Comparison of ENCODE assay signal across 22 mouse cellular contexts in genomic region chr19:4070311-4070710, GRCm38 (mm10). TPM values are rescaled to one million over a fixed set of nuclear protein-coding genes. Genes with fewer than 3 reads are reported as not detected.
DNase-seq lines count a peak whose midpoint lies in the region; ATAC-seq and TF ChIP-seq lines count a peak whose summit lies in the region.
"Had no signal": no experiment of that assay in that cellular context is flagged by ENCODE, and none has a peak within 500 bp of the region (broad histone marks: within the 10 kb centered on the region; RNA-seq: fewer than 3 reads in every experiment).

No protein-coding gene starts in this region.

- H3K27ac ChIP-seq in liver, adult 2 months (replicated peaks; ENCODE audit: insufficient read depth, low read depth, low read length), result peak overlapping the region; percentile 88
- peak overlapping the region; percentile 26; the same call in 1 of the 2 replicates for H3K27ac ChIP-seq in liver, embryonic 11.5 days (ENCODE audit: low read depth, low read length)
- H3K27ac ChIP-seq in liver, embryonic 16.5 days (ENCODE audit: low read length), result peak overlapping the region; percentile 59
- no peak overlapping the region for H3K27ac ChIP-seq in hindbrain, embryonic 14.5 days
- H3K27ac ChIP-seq in forebrain, embryonic 15.5 days (replicated peaks), result no peak overlapping the region
- H3K27ac ChIP-seq: embryonic facial prominence, embryonic 13.5 days; forebrain, embryonic 13.5 days; heart, adult 2 months; hindbrain, embryonic 10.5 days; hindbrain, embryonic 15.5 days had no signal

- peak overlapping the region; percentile 61 for H3K9ac ChIP-seq in liver, adult 2 months (ENCODE audit: low read depth, low read length)
- H3K9ac ChIP-seq in liver, embryonic 11.5 days (ENCODE audit: low read depth, low read length), result no peak overlapping the region
- no peak overlapping the region for H3K9ac ChIP-seq in liver, embryonic 16.5 days (ENCODE audit: low read depth, low read length)
- H3K9ac ChIP-seq in hindbrain, embryonic 14.5 days, result no peak overlapping the region
- H3K9ac ChIP-seq in forebrain, embryonic 15.5 days (replicated peaks), result no peak overlapping the region
- H3K9ac ChIP-seq: embryonic facial prominence, embryonic 13.5 days; forebrain, embryonic 13.5 days; heart, embryonic 12.5 days; hindbrain, embryonic 15.5 days had no signal

- no peak for TF ChIP-seq CTCF in liver, adult 2 months (IDR thresholded peaks at IDR 0.05; ENCODE audit: low read depth, low read length)

- peak overlapping the region; percentile 12; the same call in 1 of the 2 replicates for H3K4me3 ChIP-seq in liver, adult 2 months (ENCODE audit: insufficient read depth, low read depth, low read length)
- no peak overlapping the region for H3K4me3 ChIP-seq in liver, embryonic 11.5 days (ENCODE audit: low read depth, low read length)
- no peak overlapping the region for H3K4me3 ChIP-seq in liver, embryonic 16.5 days (ENCODE audit: low read depth, low read length)
- H3K4me3 ChIP-seq in hindbrain, embryonic 14.5 days (replicated peaks; ENCODE audit: low read length), result no peak overlapping the region
- no peak overlapping the region for H3K4me3 ChIP-seq in forebrain, embryonic 15.5 days
- H3K4me3 ChIP-seq: embryonic facial prominence, embryonic 13.5 days; forebrain, embryonic 13.5 days; heart, adult 2 months; heart, embryonic 12.5 days; hindbrain, embryonic 10.5 days; hindbrain, embryonic 15.5 days had no signal

- whole genome bisulfite sequencing in liver, adult 2 months, result 20% methylated on average over 15 of the region's 15 CpGs
- WGBS in liver, embryonic 11.5 days, result 62% methylated on average over 15 of the region's 15 CpGs
- WGBS in liver, embryonic 16.5 days (ENCODE audit: insufficient replicate concordance), result 59% methylated on average over 15 of the region's 15 CpGs
- WGBS in hindbrain, embryonic 14.5 days, result 77% methylated on average over 15 of the region's 15 CpGs
- 79% methylated on average over 15 of the region's 15 CpGs for WGBS in forebrain, embryonic 15.5 days

- H3K4me2 ChIP-seq in liver, embryonic 11.5 days, result no peak overlapping the region
- no peak overlapping the region for H3K4me2 ChIP-seq in liver, embryonic 16.5 days (ENCODE audit: low read depth, low read length)
- H3K4me2 ChIP-seq in hindbrain, embryonic 14.5 days (replicated peaks), result no peak overlapping the region
- H3K4me2 ChIP-seq in forebrain, embryonic 15.5 days (replicated peaks), result no peak overlapping the region
- H3K4me2 ChIP-seq: embryonic facial prominence, embryonic 13.5 days; forebrain, embryonic 13.5 days; heart, embryonic 12.5 days; hindbrain, embryonic 15.5 days had no signal

- H3K9me3 ChIP-seq in liver, embryonic 11.5 days (ENCODE audit: control insufficient read depth, low read length), result no peaks in the 10 kb centered on the region
- no peaks in the 10 kb centered on the region for H3K9me3 ChIP-seq in liver, embryonic 16.5 days (replicated peaks; ENCODE audit: control insufficient read depth, low read length)
- H3K9me3 ChIP-seq in hindbrain, embryonic 14.5 days (ENCODE audit: control insufficient read depth, low read length), result no peaks in the 10 kb centered on the region
- no peaks in the 10 kb centered on the region for H3K9me3 ChIP-seq in forebrain, embryonic 15.5 days
- H3K9me3 ChIP-seq: embryonic facial prominence, embryonic 13.5 days; forebrain, embryonic 13.5 days; heart, embryonic 12.5 days; hindbrain, embryonic 10.5 days; hindbrain, embryonic 15.5 days had no signal

- H3K4me1 ChIP-seq in liver, adult 2 months (ENCODE audit: control insufficient read depth, insufficient read depth, low read length), result peaks cover 30% of the 10 kb centered on the region
- 0 out of 2 replicates have a peak, but pooled peaks cover 3% of the 10 kb centered on the region for H3K4me1 ChIP-seq in liver, embryonic 11.5 days (replicated peaks; ENCODE audit: control insufficient read depth, insufficient read depth, low read length)
- H3K4me1 ChIP-seq in liver, embryonic 16.5 days (ENCODE audit: control insufficient read depth, low read depth, low read length), result peaks cover 6% of the 10 kb centered on the region
- no peaks in the 10 kb centered on the region for H3K4me1 ChIP-seq in hindbrain, embryonic 14.5 days (replicated peaks; ENCODE audit: control insufficient read depth, insufficient read depth, low read length)
- no peaks in the 10 kb centered on the region for H3K4me1 ChIP-seq in forebrain, embryonic 15.5 days
- H3K4me1 ChIP-seq: embryonic facial prominence, embryonic 13.5 days; forebrain, embryonic 13.5 days; heart, embryonic 12.5 days; hindbrain, embryonic 15.5 days had no signal

- DNase-seq in liver, adult 2 months (ENCODE audit: extremely low read depth, low read depth, low spot score), result peak; percentile 84
- no peak for DNase-seq in liver
- DNase-seq in liver, embryonic 11.5 days (ENCODE audit: low spot score), result no peak
- no peak for DNase-seq in hindbrain, embryonic 14.5 days (ENCODE audit: low spot score)
- DNase-seq: adrenal gland, adult 2 months; cerebellum, adult 9-10 months; cerebellum, postnatal 36 days; gastrocnemius, postnatal 10 days; heart, adult 2 months had no signal

- no peak for ATAC-seq in liver, embryonic 11.5 days (replicated peaks; ENCODE audit: low FRiP score)
- ATAC-seq in liver, embryonic 16.5 days (ENCODE audit: low read depth), result peak; percentile 61
- no peak for ATAC-seq in hindbrain, embryonic 14.5 days (ENCODE audit: low FRiP score)
- ATAC-seq in forebrain, embryonic 15.5 days (replicated peaks), result no peak
- ATAC-seq: CD4-positive, CD25-positive, alpha-beta regulatory T cell, adult 4 months; forebrain, embryonic 13.5 days; intestine, embryonic 16.5 days had no signal

- no peaks in the 10 kb centered on the region for H3K36me3 ChIP-seq in liver, adult 2 months (ENCODE audit: control insufficient read depth, insufficient read depth, low read length)
- H3K36me3 ChIP-seq in liver, embryonic 11.5 days (ENCODE audit: control insufficient read depth, insufficient read depth, low read length), result no peaks in the 10 kb centered on the region
- H3K36me3 ChIP-seq in liver, embryonic 16.5 days (ENCODE audit: control insufficient read depth, insufficient read depth), result no peaks in the 10 kb centered on the region
- no peaks in the 10 kb centered on the region for H3K36me3 ChIP-seq in hindbrain, embryonic 14.5 days (replicated peaks; ENCODE audit: control insufficient read depth, insufficient read depth)
- no peaks in the 10 kb centered on the region for H3K36me3 ChIP-seq in forebrain, embryonic 15.5 days
- H3K36me3 ChIP-seq: embryonic facial prominence, embryonic 13.5 days; heart, embryonic 12.5 days; hindbrain, embryonic 10.5 days; hindbrain, embryonic 15.5 days had no signal

- H3K79me2 ChIP-seq in liver, adult 2 months (ENCODE audit: control insufficient read depth, insufficient read depth, low read length), result no peaks in the 10 kb centered on the region

- no peak for TF ChIP-seq POLR2A in liver, adult 2 months (IDR thresholded peaks at IDR 0.05; ENCODE audit: extremely low read depth, insufficient read depth, low read length)

- H3K27me3 ChIP-seq in liver, adult 2 months (ENCODE audit: control insufficient read depth, insufficient read depth, low read length), result no peaks in the 10 kb centered on the region
- no peaks in the 10 kb centered on the region for H3K27me3 ChIP-seq in liver, embryonic 11.5 days (replicated peaks; ENCODE audit: control insufficient read depth, insufficient read depth, low read length)
- no peaks in the 10 kb centered on the region for H3K27me3 ChIP-seq in liver, embryonic 16.5 days (ENCODE audit: control insufficient read depth, insufficient read depth, low read depth, low read length)
- no peaks in the 10 kb centered on the region for H3K27me3 ChIP-seq in hindbrain, embryonic 14.5 days (ENCODE audit: control insufficient read depth, insufficient read depth, low read length)
- H3K27me3 ChIP-seq in forebrain, embryonic 15.5 days, result no peaks in the 10 kb centered on the region
- H3K27me3 ChIP-seq: embryonic facial prominence, embryonic 13.5 days; forebrain, embryonic 13.5 days; heart, embryonic 12.5 days; hindbrain, embryonic 15.5 days had no signal

RNA-seq across cellular contexts. Expression of gene Gstp3, which starts 10.9 kb away (rescaled TPM):
- total RNA-seq in liver, adult 2 months (2014; rRNA removed), result 21.5 and 28.1 TPM in 2 replicates
- polyA plus RNA-seq in liver, adult 2 months (2012; rRNA removed), result 54.3 and 66.1 TPM in 2 replicates
- polyA plus RNA-seq in liver, embryonic 11.5 days (2014; fragmentation: Nextera tagmentation; extraction: Ambion mirVana), result 14.6 and 16.7 TPM in 2 replicates
- 95.4 and 105 TPM in 2 replicates for polyA plus RNA-seq in liver, embryonic 16.5 days (2015; fragmentation: Nextera tagmentation; extraction: Ambion mirVana)
- polyA plus RNA-seq in hindbrain, embryonic 14.5 days (2014; fragmentation: Nextera tagmentation; extraction: Ambion mirVana), result not detected in 2 replicates
- not detected in 2 replicates for polyA plus RNA-seq in forebrain, embryonic 15.5 days (2015; fragmentation: Nextera tagmentation; extraction: Ambion mirVana)
- total RNA-seq: heart, adult 2 months; heart, postnatal 25 days had no signal
- polyA plus RNA-seq: forebrain, embryonic 13.5 days; frontal cortex, adult 2 months; hindbrain, embryonic 10.5 days; hindbrain, embryonic 15.5 days had no signal

RNA-seq across cellular contexts. Expression of gene Cabp2, which starts 11.1 kb away (rescaled TPM):
- total RNA-seq in liver, adult 2 months (2014; rRNA removed), result 0.13 and 0.37 TPM in 2 replicates
- polyA plus RNA-seq in liver, adult 2 months (2012; rRNA removed), result 0.27 and 0.70 TPM in 2 replicates
- polyA plus RNA-seq in liver, embryonic 11.5 days (2014; fragmentation: Nextera tagmentation; extraction: Ambion mirVana), result 0.51 and 0.52 TPM in 2 replicates
- polyA plus RNA-seq in liver, embryonic 16.5 days (2015; fragmentation: Nextera tagmentation; extraction: Ambion mirVana), result 0.25 and 0.32 TPM in 2 replicates
- polyA plus RNA-seq in hindbrain, embryonic 14.5 days (2014; fragmentation: Nextera tagmentation; extraction: Ambion mirVana), result not detected in 2 replicates
- polyA plus RNA-seq in forebrain, embryonic 15.5 days (2015; fragmentation: Nextera tagmentation; extraction: Ambion mirVana), result not detected in 2 replicates
- total RNA-seq: adrenal gland, adult 2 months; gastrocnemius, postnatal 10 days; gastrocnemius, postnatal 4 days; heart, adult 2 months; heart, postnatal 25 days had no signal
- polyA plus RNA-seq: adrenal gland, adult 2 months; CD4-positive, CD25-positive, alpha-beta regulatory T cell, adult 4 months; embryonic facial prominence, embryonic 13.5 days; forebrain, embryonic 13.5 days; frontal cortex, adult 2 months; heart, adult 2 months; heart, embryonic 12.5 days; heart, embryonic 16.5 days; hindbrain, embryonic 10.5 days; hindbrain, embryonic 15.5 days had no signal

RNA-seq across cellular contexts. Expression of gene Gstp2, which starts 24.5 kb away (rescaled TPM):
- total RNA-seq in liver, adult 2 months (2014; rRNA removed), result 4.1 and 7.9 TPM in 2 replicates
- polyA plus RNA-seq in liver, adult 2 months (2012; rRNA removed), result 4.4 and 9.2 TPM in 2 replicates
- 5.5 and 6.1 TPM in 2 replicates for polyA plus RNA-seq in liver, embryonic 11.5 days (2014; fragmentation: Nextera tagmentation; extraction: Ambion mirVana)
- polyA plus RNA-seq in liver, embryonic 16.5 days (2015; fragmentation: Nextera tagmentation; extraction: Ambion mirVana), result 6.1 and 17.4 TPM in 2 replicates
- 1.7 TPM in 1 of 2 replicates, not detected in the other for polyA plus RNA-seq in hindbrain, embryonic 14.5 days (2014; fragmentation: Nextera tagmentation; extraction: Ambion mirVana)
- polyA plus RNA-seq in forebrain, embryonic 15.5 days (2015; fragmentation: Nextera tagmentation; extraction: Ambion mirVana), result 1.3 and 4.6 TPM in 2 replicates

RNA-seq across cellular contexts. Expression of gene Cdk2ap2, which starts 26.7 kb away (rescaled TPM):
- 33.9 and 44.0 TPM in 2 replicates for total RNA-seq in liver, adult 2 months (2014; rRNA removed)
- 185 and 198 TPM in 2 replicates for polyA plus RNA-seq in liver, adult 2 months (2012; rRNA removed)
- polyA plus RNA-seq in liver, embryonic 11.5 days (2014; fragmentation: Nextera tagmentation; extraction: Ambion mirVana), result 121 and 135 TPM in 2 replicates
- 112 and 117 TPM in 2 replicates for polyA plus RNA-seq in liver, embryonic 16.5 days (2015; fragmentation: Nextera tagmentation; extraction: Ambion mirVana)
- 79.2 and 82.1 TPM in 2 replicates for polyA plus RNA-seq in hindbrain, embryonic 14.5 days (2014; fragmentation: Nextera tagmentation; extraction: Ambion mirVana)
- 82.1 and 83.2 TPM in 2 replicates for polyA plus RNA-seq in forebrain, embryonic 15.5 days (2015; fragmentation: Nextera tagmentation; extraction: Ambion mirVana)

RNA-seq across cellular contexts. Expression of gene Pitpnm1, which starts 29.5 kb away (rescaled TPM):
- 1.7 and 4.9 TPM in 2 replicates for total RNA-seq in liver, adult 2 months (2014; rRNA removed)
- 8.1 and 14.2 TPM in 2 replicates for polyA plus RNA-seq in liver, adult 2 months (2012; rRNA removed)
- 7.2 and 8.0 TPM in 2 replicates for polyA plus RNA-seq in liver, embryonic 11.5 days (2014; fragmentation: Nextera tagmentation; extraction: Ambion mirVana)
- 6.6 and 7.3 TPM in 2 replicates for polyA plus RNA-seq in liver, embryonic 16.5 days (2015; fragmentation: Nextera tagmentation; extraction: Ambion mirVana)
- polyA plus RNA-seq in hindbrain, embryonic 14.5 days (2014; fragmentation: Nextera tagmentation; extraction: Ambion mirVana), result 70.0 and 74.7 TPM in 2 replicates
- polyA plus RNA-seq in forebrain, embryonic 15.5 days (2015; fragmentation: Nextera tagmentation; extraction: Ambion mirVana), result 40.7 and 47.2 TPM in 2 replicates

Comparison
In these comparisons a context has a peak if more than half of its experiments do, and no peak if none do; other contexts are left out.
1. H3K27ac ChIP-seq: peak in liver, adult 2 months (single experiment), liver, embryonic 11.5 days (single experiment) and liver, embryonic 16.5 days (single experiment); none in hindbrain, embryonic 14.5 days (single experiment) and forebrain, embryonic 15.5 days (single experiment).
2. RNA of gene Gstp3, which starts 10.9 kb away (polyA plus RNA-seq): 95.4 to 105 TPM in liver, embryonic 16.5 days, 54.3 to 66.1 TPM in liver, adult 2 months and 14.6 to 16.7 TPM in liver, embryonic 11.5 days; not detected in hindbrain, embryonic 14.5 days and not detected in forebrain, embryonic 15.5 days; every median in the first group is over 10 times any median in the second.